Mouse (Mus musculus): Measurements from ENCODE around the gene Tek. TPM values are rescaled to one million over a fixed set of nuclear protein-coding genes. Genes with fewer than 3 reads are reported as not detected.

Gene Tek
- total RNA-seq, 2 experiments from 2014 or later, result 9.1 to 12.1 TPM

DNA sequence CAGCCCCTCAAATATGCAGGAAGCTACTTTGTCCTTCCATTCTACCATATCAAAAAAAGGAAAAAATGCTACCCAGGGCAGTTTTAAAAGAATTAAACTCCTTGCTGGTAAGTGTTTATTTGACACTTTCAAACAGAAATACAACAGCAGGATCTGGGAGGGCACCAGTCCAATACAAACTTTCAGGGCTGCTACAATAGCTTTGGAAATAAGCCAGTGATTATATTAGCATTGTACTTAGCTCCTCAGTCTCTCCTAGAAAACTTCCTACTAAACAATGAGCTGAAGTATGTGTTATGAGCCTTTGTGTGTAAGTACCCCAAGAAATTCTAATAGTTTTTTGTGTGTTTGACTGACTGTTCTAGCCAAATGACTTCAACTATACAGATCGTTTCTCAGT lies 87.8 kb downstream of the Tek start:
- TF ChIP-seq CTCF (IDR thresholded peaks at IDR 0.05), result no peak
- no peak for DNase-seq (ENCODE audit: extremely low spot score in 1 of 2, low spot score in 2 of 2)
- Histone ChIP-seq H3K27ac (no peak overlapping the region), H3K4me3 (no peak overlapping the region)
- intact Hi-C loops (cut with DNase I), result no loop called here

DNA sequence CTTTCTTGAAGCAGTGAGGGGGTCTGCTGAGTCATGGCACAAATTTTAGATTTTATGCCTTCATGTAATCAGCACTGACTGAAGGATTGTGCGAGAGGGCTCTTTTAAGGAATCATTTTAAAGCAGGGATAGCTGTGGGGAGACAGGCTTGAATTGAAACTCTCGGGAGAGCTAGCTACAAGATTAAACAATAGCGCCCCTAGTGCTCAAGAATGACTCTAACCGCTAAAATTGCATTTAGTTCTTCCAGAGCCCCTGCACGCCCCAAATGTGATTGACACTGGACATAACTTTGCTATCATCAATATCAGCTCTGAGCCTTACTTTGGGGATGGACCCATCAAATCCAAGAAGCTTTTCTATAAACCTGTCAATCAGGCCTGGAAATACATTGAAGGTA lies 88.3 kb downstream of the Tek start:
- Histone ChIP-seq H3K4me3 (no peak overlapping the region), H3K27ac (no peak overlapping the region)
- peak; percentile 42 for TF ChIP-seq CTCF (IDR thresholded peaks at IDR 0.05)
- intact Hi-C loops (cut with DNase I), result no loop called here
- no peak for DNase-seq (ENCODE audit: extremely low spot score in 1 of 2, low spot score in 2 of 2)

DNA sequence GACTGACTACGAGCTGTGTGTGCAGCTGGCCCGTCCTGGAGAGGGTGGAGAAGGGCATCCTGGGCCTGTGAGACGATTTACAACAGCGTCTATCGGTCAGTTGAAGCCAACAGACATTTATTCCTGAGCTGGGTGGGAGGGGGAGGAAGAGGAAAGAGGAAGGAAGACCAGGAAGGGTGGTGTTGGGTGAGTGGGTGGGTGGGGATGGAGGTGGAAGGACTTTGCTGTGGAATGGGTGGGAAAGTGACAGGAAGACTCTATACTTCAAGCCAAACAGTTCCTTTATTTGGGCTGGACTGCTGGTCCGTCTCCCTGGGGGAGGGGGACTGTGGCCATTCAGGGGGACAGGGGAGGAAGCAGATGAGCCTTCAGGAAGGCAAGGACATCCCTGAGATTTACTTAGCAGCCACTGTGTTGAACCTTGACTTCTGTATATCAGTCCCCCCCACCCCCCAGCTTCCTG lies 90.9 kb downstream of the Tek start:
- TF ChIP-seq CTCF (IDR thresholded peaks at IDR 0.05), result no peak
- intact Hi-C loops (cut with DNase I), result no loop called here
- Histone ChIP-seq H3K27ac (no peak overlapping the region), H3K4me3 (no peak overlapping the region)
- no peak for DNase-seq (ENCODE audit: extremely low spot score in 1 of 2, low spot score in 2 of 2)

DNA sequence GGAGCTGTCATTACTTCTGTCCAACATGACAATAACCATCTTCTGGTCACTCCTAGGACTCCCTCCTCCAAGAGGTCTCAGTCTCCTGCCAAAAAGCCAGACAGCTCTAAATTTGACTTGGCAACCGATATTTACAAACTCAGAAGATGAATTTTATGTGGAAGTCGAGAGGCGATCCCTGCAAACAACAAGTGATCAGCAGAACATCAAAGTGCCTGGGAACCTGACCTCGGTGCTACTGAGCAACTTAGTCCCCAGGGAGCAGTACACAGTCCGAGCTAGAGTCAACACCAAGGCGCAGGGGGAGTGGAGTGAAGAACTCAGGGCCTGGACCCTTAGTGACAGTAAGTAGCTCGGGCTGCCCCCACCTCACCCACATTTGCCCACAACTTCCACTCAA lies 98.0 kb downstream of the Tek start:
- no peak overlapping the region for H3K4me3 ChIP-seq
- DNase-seq (ENCODE audit: extremely low spot score in 1 of 2, low spot score in 2 of 2), result no peak
- no peak for TF ChIP-seq CTCF (IDR thresholded peaks at IDR 0.05)
- intact Hi-C loops (cut with DNase I), result no loop called here
- H3K27ac ChIP-seq, result no peak overlapping the region

DNA sequence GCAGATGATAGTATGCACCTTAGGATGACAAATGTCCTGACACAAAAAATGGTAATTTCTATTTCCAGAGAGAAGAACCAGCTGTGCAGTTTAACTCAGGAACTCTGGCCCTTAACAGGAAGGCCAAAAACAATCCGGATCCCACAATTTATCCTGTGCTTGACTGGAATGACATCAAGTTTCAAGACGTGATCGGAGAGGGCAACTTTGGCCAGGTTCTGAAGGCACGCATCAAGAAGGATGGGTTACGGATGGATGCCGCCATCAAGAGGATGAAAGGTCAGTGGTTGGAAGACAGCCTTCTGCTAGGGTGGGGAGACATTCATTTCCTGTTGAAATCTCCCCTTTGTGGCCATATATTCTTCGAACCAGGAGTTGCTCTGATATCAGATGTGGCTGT lies 114.2 kb downstream of the Tek start:
- intact Hi-C loops (cut with DNase I), result no loop called here
- no peak for DNase-seq (ENCODE audit: extremely low spot score in 1 of 2, low spot score in 2 of 2)
- Histone ChIP-seq H3K4me3 (no peak overlapping the region), H3K27ac (no peak overlapping the region)
- TF ChIP-seq CTCF (IDR thresholded peaks at IDR 0.05), result no peak

DNA sequence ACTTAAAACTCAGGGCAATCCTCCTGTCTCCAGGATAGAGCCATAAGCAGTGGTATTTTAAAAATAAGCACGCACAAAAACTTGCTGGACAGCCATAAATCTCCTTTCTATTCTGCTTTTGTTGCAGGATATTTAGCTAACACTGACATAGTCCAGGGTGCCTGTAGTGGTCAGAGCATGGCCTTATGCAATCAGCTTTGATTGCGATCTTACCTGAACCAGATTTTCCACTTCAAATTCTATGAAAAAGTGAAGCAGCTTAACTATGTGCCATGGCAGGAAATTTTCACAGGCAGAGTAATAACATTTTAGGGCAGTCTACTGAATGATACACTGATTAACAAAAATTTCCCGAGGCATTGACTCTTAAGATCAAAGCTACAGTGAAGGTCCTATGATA lies 115.2 kb downstream of the Tek start:
- TF ChIP-seq CTCF (IDR thresholded peaks at IDR 0.05), result no peak
- intact Hi-C loops (cut with DNase I), result no loop called here
- Histone ChIP-seq H3K27ac (no peak overlapping the region), H3K4me3 (no peak overlapping the region)
- DNase-seq (ENCODE audit: extremely low spot score in 1 of 2, low spot score in 2 of 2), result no peak

DNA sequence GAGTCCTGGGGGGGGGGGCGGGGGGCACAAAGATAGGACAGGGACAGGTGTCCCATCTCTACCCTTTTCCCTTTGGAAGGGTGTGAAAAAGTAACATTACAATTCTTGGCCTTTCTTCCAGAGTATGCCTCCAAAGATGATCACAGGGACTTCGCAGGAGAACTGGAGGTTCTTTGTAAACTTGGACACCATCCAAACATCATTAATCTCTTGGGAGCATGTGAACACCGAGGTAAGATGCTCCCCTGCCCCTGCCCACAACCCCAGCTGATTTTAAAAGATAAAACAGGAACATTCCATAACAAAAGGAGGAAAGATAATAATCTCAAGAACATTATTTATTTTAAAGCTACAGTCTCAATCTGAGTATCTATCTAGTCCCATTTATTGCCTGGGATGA lies 116.1 kb downstream of the Tek start:
- TF ChIP-seq CTCF (IDR thresholded peaks at IDR 0.05), result no peak
- Histone ChIP-seq H3K27ac (no peak overlapping the region), H3K4me3 (no peak overlapping the region)
- intact Hi-C loops (cut with DNase I), result no loop called here
- no peak for DNase-seq (ENCODE audit: extremely low spot score in 1 of 2, low spot score in 2 of 2)

DNA sequence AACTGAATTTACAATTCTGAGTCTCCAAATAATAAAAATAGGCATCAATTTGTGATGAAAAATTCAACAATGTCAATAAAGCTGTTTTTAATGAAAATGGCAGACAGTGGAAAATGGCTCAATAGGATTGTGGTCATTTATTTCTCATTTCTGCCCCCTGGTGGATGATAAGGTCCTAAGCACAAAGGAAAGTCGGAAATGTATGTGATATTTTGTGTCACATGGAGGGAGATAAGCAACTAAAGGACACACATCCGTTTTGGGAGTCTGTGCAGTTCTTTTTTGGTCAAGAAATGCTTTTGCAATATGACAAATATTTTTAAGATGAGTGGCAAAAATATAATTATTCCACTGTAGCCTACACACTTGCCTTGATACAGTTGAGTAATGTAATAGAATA lies 161.7 kb downstream of the Tek start:
- Histone ChIP-seq H3K27ac (no peak overlapping the region), H3K4me3 (no peak overlapping the region)
- intact Hi-C loops (cut with DNase I), result loop anchor here (5.0 kb wide), 1 partner anchor 233 kb away; no protein-coding TSS in a partner anchor
- DNase-seq (ENCODE audit: extremely low spot score in 1 of 2, low spot score in 2 of 2), result no peak
- peak; percentile 63 for TF ChIP-seq CTCF (IDR thresholded peaks at IDR 0.05)

DNA sequence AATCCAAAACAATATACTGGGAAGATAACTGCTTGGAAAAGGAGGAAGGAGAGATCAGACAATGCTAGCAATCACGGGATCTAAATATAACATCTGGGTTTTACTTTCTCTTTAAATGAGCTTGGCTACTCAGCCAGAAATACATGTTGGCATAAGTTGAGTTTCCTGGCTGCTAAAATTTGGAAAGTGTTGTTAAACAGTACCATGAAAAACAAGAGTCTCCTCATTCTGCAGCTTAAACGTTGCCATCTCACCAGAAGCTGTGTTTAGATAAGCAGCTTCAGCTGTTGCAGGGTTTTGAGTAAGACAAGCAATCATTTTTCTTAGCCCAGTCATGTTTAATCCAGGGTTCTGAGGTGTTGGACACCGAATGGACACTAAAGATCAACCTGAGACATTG lies 162.7 kb downstream of the Tek start:
- no peak overlapping the region for H3K27ac ChIP-seq
- H3K4me3 ChIP-seq, result no peak overlapping the region
- no peak for TF ChIP-seq CTCF (IDR thresholded peaks at IDR 0.05)
- intact Hi-C loops (cut with DNase I), result loop anchor here (5.0 kb wide), 1 partner anchor 234 kb away; no protein-coding TSS in a partner anchor
- DNase-seq (ENCODE audit: extremely low spot score in 1 of 2, low spot score in 2 of 2), result no peak

Other genes with a start within 250 kb of the Tek start
- not detected for gene Gm10306, start 182.7 kb upstream of the Tek start, total RNA-seq (2021)
- 10 to 100 TPM in 1 of 2 experiments, 1 to 10 TPM in 1; 9.8 to 11.5 TPM for gene Caap1, start 182.5 kb upstream of the Tek start, total RNA-seq (2021)
- gene Plaa, start 136.0 kb upstream of the Tek start, total RNA-seq (2021), result 10 to 100 TPM; 40.6 to 42.5 TPM
- gene Ift74, start 124.8 kb upstream of the Tek start, total RNA-seq (2021), result 10 to 100 TPM; 24.3 to 26.6 TPM
- gene Lrrc19, start 89.1 kb upstream of the Tek start, total RNA-seq (2021), result not detected
- 1 to 10 TPM in 1 of 2 experiments, under 1 TPM in 1; 0.84 to 1.0 TPM for gene Eqtn, start 189.6 kb downstream of the Tek start, total RNA-seq (2021)
- 10 to 100 TPM; 39.6 to 41.6 TPM for gene Mysm1, start 239.8 kb downstream of the Tek start, total RNA-seq (2021)